Mouse (Mus musculus): ENCODE measurements around the gene Adcy2. TPM values are rescaled to one million over a fixed set of nuclear protein-coding genes. Genes with fewer than 3 reads are reported as not detected.

The Adcy2 gene
- polyA plus RNA-seq, 1 experiment from 2014 or later: 6.5 TPM

GRCm38 (mm10) chr13:68597667-68598066 is 401.7 kb downstream of the Adcy2 start:
- no peaks in the 10 kb centered on the region for H3K27me3 ChIP-seq
- no peak overlapping the region for H3K27ac ChIP-seq
- H3K4me1 ChIP-seq: 0 out of 2 replicates have a peak, but pooled peaks cover 5% of the 10 kb centered on the region
- WGBS: 12% methylated on average over 13 of the region's 13 CpGs
- no peaks in the 10 kb centered on the region for H3K9me3 ChIP-seq (replicated peaks)
- peak overlapping the region; percentile 25 for H3K4me3 ChIP-seq (replicated peaks)
- H3K4me2 ChIP-seq: peak overlapping the region; percentile 55
- H3K36me3 ChIP-seq: peaks cover 13% of the 10 kb centered on the region
- peak; percentile 61 for ATAC-seq (replicated peaks; ENCODE audit: low FRiP score)
- no peak overlapping the region for H3K9ac ChIP-seq

- H3K9me3 ChIP-seq (replicated peaks): no peaks in the 10 kb centered on the region
- H3K36me3 ChIP-seq: peaks cover 18% of the 10 kb centered on the region
- no peak for ATAC-seq (replicated peaks; ENCODE audit: low FRiP score)
- WGBS: 9% methylated on average over 10 of the region's 10 CpGs
- peak within 1 kb of the TSS; percentile 55 for H3K4me2 ChIP-seq
- peak within 1 kb of the TSS; percentile 25 for H3K4me3 ChIP-seq (replicated peaks)
- H3K27me3 ChIP-seq: no peaks in the 10 kb centered on the region
- 0 out of 2 replicates have a peak, but pooled peaks cover 5% of the 10 kb centered on the region for H3K4me1 ChIP-seq
- H3K27ac ChIP-seq: no peak within 1 kb of the TSS
- no peak within 1 kb of the TSS for H3K9ac ChIP-seq
Observed at GRCm38 (mm10) chr13:68597199-68597598, 402.1 kb downstream of the Adcy2 start, which contains the start of gene 1700001L19Rik. TSS of gene 1700001L19Rik (plus strand) at chr13:68597421.

- H3K4me1 ChIP-seq: 0 out of 2 replicates have a peak, but pooled peaks cover 5% of the 10 kb centered on the region
- no peak overlapping the region for H3K4me3 ChIP-seq (replicated peaks)
- H3K9me3 ChIP-seq (replicated peaks): no peaks in the 10 kb centered on the region
- peaks cover 51% of the 10 kb centered on the region for H3K36me3 ChIP-seq
- no peak overlapping the region for H3K9ac ChIP-seq
- 80% methylated on average over 1 of the region's 1 CpGs for WGBS
- H3K27ac ChIP-seq: no peak overlapping the region
- H3K4me2 ChIP-seq: no peak overlapping the region
- no peaks in the 10 kb centered on the region for H3K27me3 ChIP-seq
- no peak for ATAC-seq (replicated peaks; ENCODE audit: low FRiP score)
Observed at GRCm38 (mm10) chr13:68593797-68594196, 405.5 kb downstream of the Adcy2 start.

GRCm38 (mm10) chr13:68588352-68588751 is 411.0 kb downstream of the Adcy2 start:
- Histone ChIP-seq H3K4me2 (no peak overlapping the region), H3K27ac (no peak overlapping the region), H3K9me3 (replicated peaks) (no peaks in the 10 kb centered on the region), H3K4me3 (replicated peaks) (no peak overlapping the region), H3K4me1 (peaks cover 6% of the 10 kb centered on the region; the same call in 1 of the 2 replicates), H3K9ac (no peak overlapping the region), H3K27me3 (no peaks in the 10 kb centered on the region), H3K36me3 (peaks cover 98% of the 10 kb centered on the region)
- ATAC-seq (replicated peaks; ENCODE audit: low FRiP score): no peak

GRCm38 (mm10) chr13:68585441-68585840 is 413.9 kb downstream of the Adcy2 start:
- no peak overlapping the region for H3K4me2 ChIP-seq
- H3K4me1 ChIP-seq: peaks cover 20% of the 10 kb centered on the region
- H3K9ac ChIP-seq: no peak overlapping the region
- no peak for ATAC-seq (replicated peaks; ENCODE audit: low FRiP score)
- WGBS: 91% methylated on average over 7 of the region's 7 CpGs
- H3K36me3 ChIP-seq: peaks cover 69% of the 10 kb centered on the region
- H3K4me3 ChIP-seq (replicated peaks): no peak overlapping the region
- no peaks in the 10 kb centered on the region for H3K27me3 ChIP-seq
- H3K27ac ChIP-seq: no peak overlapping the region
- H3K9me3 ChIP-seq (replicated peaks): no peaks in the 10 kb centered on the region

- peaks cover 20% of the 10 kb centered on the region for H3K4me1 ChIP-seq
- no peak overlapping the region for H3K4me3 ChIP-seq (replicated peaks)
- peaks cover 57% of the 10 kb centered on the region for H3K36me3 ChIP-seq
- H3K27ac ChIP-seq: no peak overlapping the region
- no peaks in the 10 kb centered on the region for H3K27me3 ChIP-seq
- no peak overlapping the region for H3K9ac ChIP-seq
- no peak for ATAC-seq (replicated peaks; ENCODE audit: low FRiP score)
- WGBS: 89% methylated on average over 11 of the region's 11 CpGs
- H3K9me3 ChIP-seq (replicated peaks): no peaks in the 10 kb centered on the region
- H3K4me2 ChIP-seq: no peak overlapping the region
Observed at GRCm38 (mm10) chr13:68583961-68584360, 415.4 kb downstream of the Adcy2 start.

- H3K27me3 ChIP-seq: no peaks in the 10 kb centered on the region
- peak overlapping the region; percentile 69 for H3K9ac ChIP-seq
- H3K36me3 ChIP-seq: peaks cover 53% of the 10 kb centered on the region
- WGBS: under 1% methylated on average over 11 of the region's 11 CpGs
- peak overlapping the region; percentile 76 for H3K4me3 ChIP-seq (replicated peaks)
- H3K9me3 ChIP-seq (replicated peaks): no peaks in the 10 kb centered on the region
- peaks cover 20% of the 10 kb centered on the region for H3K4me1 ChIP-seq
- H3K4me2 ChIP-seq: peak overlapping the region; percentile 83
- peak overlapping the region; percentile 78 for H3K27ac ChIP-seq
- ATAC-seq (replicated peaks; ENCODE audit: low FRiP score): peak; percentile 24
Observed at GRCm38 (mm10) chr13:68582517-68582780, 416.9 kb downstream of the Adcy2 start.

GRCm38 (mm10) chr13:68581747-68582516 is 417.4 kb downstream of the Adcy2 start, which contains the start of the genes Mtrr and Fastkd3:
TSS of gene Mtrr (minus strand) at chr13:68582149.
TSS of gene Fastkd3 (plus strand) at chr13:68582234.
- H3K27me3 ChIP-seq: no peaks in the 10 kb centered on the region
- peak within 1 kb of the TSS; percentile 69 for H3K9ac ChIP-seq
- peak within 1 kb of the TSS; percentile 80 for H3K27ac ChIP-seq
- WGBS: under 1% methylated on average over 81 of the region's 81 CpGs
- peaks cover 53% of the 10 kb centered on the region for H3K36me3 ChIP-seq
- peak within 1 kb of the TSS; percentile 76 for H3K4me3 ChIP-seq (replicated peaks)
- H3K9me3 ChIP-seq (replicated peaks): no peaks in the 10 kb centered on the region
- H3K4me1 ChIP-seq: peaks cover 20% of the 10 kb centered on the region
- ATAC-seq (replicated peaks; ENCODE audit: low FRiP score): peak; percentile 100
- peak within 1 kb of the TSS; percentile 83 for H3K4me2 ChIP-seq

- WGBS: 27% methylated on average over 14 of the region's 14 CpGs
- Histone ChIP-seq H3K4me2 (peak overlapping the region; percentile 83), H3K27ac (peak overlapping the region; percentile 80), H3K9ac (peak overlapping the region; percentile 69), H3K36me3 (peaks cover 53% of the 10 kb centered on the region), H3K4me1 (peaks cover 20% of the 10 kb centered on the region), H3K27me3 (no peaks in the 10 kb centered on the region), H3K4me3 (replicated peaks) (peak overlapping the region; percentile 76), H3K9me3 (replicated peaks) (no peaks in the 10 kb centered on the region)
- ATAC-seq (replicated peaks; ENCODE audit: low FRiP score): no peak
Observed at GRCm38 (mm10) chr13:68581086-68581740, 418.1 kb downstream of the Adcy2 start.

GRCm38 (mm10) chr13:68577945-68578344 is 421.4 kb downstream of the Adcy2 start:
- H3K27ac ChIP-seq: no peak overlapping the region
- H3K27me3 ChIP-seq: no peaks in the 10 kb centered on the region
- WGBS: 92% methylated on average over 7 of the region's 7 CpGs
- H3K36me3 ChIP-seq: peaks cover 43% of the 10 kb centered on the region
- no peaks in the 10 kb centered on the region for H3K9me3 ChIP-seq (replicated peaks)
- no peak overlapping the region for H3K4me3 ChIP-seq (replicated peaks)
- no peak for ATAC-seq (replicated peaks; ENCODE audit: low FRiP score)
- H3K9ac ChIP-seq: no peak overlapping the region
- no peak overlapping the region for H3K4me2 ChIP-seq
- peaks cover 23% of the 10 kb centered on the region for H3K4me1 ChIP-seq

GRCm38 (mm10) chr13:68574398-68574797 is 424.9 kb downstream of the Adcy2 start:
- H3K4me2 ChIP-seq: no peak overlapping the region
- 73% methylated on average over 4 of the region's 4 CpGs for WGBS
- H3K9ac ChIP-seq: no peak overlapping the region
- no peak overlapping the region for H3K27ac ChIP-seq
- peaks cover 22% of the 10 kb centered on the region for H3K4me1 ChIP-seq
- H3K4me3 ChIP-seq (replicated peaks): no peak overlapping the region
- peaks cover 73% of the 10 kb centered on the region for H3K36me3 ChIP-seq
- no peaks in the 10 kb centered on the region for H3K9me3 ChIP-seq (replicated peaks)
- H3K27me3 ChIP-seq: no peaks in the 10 kb centered on the region
- no peak for ATAC-seq (replicated peaks; ENCODE audit: low FRiP score)
